Mouse (Mus musculus) thymus, adult 2 months (tissue): ENCODE measurements at regions not wholly inside any gene's neighbourhood (a gene's known extent, or its start where the extent isn't known, plus 50 kb on each side); places are given as distances from the start of the nearest gene placed in this dataset.

ENCODE experiments used
- DNase-seq: peaks from one replicate; pipeline ENCODE4 v3.0.0; 2021
- H3K27ac ChIP-seq: fragments of 200-500 bp; 2 replicates; pipeline ENCODE4 v1.5.1; 2012; ENCODE audit warnings: low read length, control low read depth; ENCODE audit not compliant: control insufficient read depth, insufficient read depth
- H3K27me3 ChIP-seq: fragments of 200-500 bp; 2 replicates; pipeline ENCODE4 v1.6.1; 2012; ENCODE audit warnings: mild to moderate bottlenecking, low read length, moderate library complexity, mixed read lengths; ENCODE audit not compliant: control insufficient read depth, insufficient read depth
- H3K36me3 ChIP-seq: fragments of 200-500 bp; 2 replicates; pipeline ENCODE4 v1.6.1; 2012; ENCODE audit warnings: mild to moderate bottlenecking, low read length, moderate library complexity; ENCODE audit not compliant: control insufficient read depth, insufficient read depth
- H3K4me1 ChIP-seq: fragments of 200-500 bp; replicated peaks from 2 replicates; pipeline ENCODE4 v1.6.1; 2012; ENCODE audit warnings: low read length; ENCODE audit not compliant: control insufficient read depth, insufficient read depth
- H3K4me3 ChIP-seq: fragments of 200-500 bp; 2 replicates; pipeline ENCODE4 v1.5.1; 2012; ENCODE audit warnings: mild to moderate bottlenecking, low read length, control low read depth, moderate library complexity; ENCODE audit not compliant: control insufficient read depth, insufficient read depth
- CTCF ChIP-seq: fragments of 200-500 bp; IDR thresholded peaks from 2 replicates; pipeline ENCODE4 v1.5.1; 2012; ENCODE audit warnings: mild to moderate bottlenecking, control low read depth, low read length, moderate library complexity, borderline replicate concordance; ENCODE audit not compliant: control insufficient read depth, poor library complexity, insufficient read depth; ENCODE audit errors: extremely low read depth
- POLR2A ChIP-seq: fragments of 200-500 bp; IDR thresholded peaks from 2 replicates; pipeline ENCODE4 v1.6.1; 2012; ENCODE audit warnings: mild to moderate bottlenecking, low read length, control low read depth, moderate library complexity; ENCODE audit not compliant: control insufficient read depth, poor library complexity, insufficient read depth; ENCODE audit errors: extremely low read depth
- WGBS: fragments of 180-500 bp; shearing (Covaris S2); methylation state at CpG from one replicate; pipeline ENCODE4 v1.1.7; 2018; 5-methylcytosine and 5-hydroxymethylcytosine counted together

DNA sequence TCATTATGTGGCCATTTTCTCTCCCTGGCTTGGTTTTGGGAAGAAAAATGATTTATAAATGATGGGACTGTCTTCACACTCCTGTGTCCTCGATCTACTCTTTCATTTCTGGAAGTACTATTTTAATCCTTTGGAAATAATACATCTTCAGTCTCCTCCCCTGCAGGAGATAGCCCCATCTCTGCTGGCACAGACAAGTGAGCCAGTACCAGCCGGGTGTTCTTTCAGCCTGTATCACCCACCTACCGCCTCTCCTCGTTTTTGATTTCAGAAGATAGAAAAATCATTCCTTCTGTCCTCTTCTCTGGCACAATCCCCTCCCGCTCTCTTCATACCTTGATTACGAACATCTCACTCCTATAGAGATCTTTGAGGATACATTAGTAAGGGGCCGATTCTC is 140.4 kb upstream of the Gm10131 start:
- H3K4me1 ChIP-seq: no peaks in the 10 kb centered on the region
- no peak overlapping the region for H3K4me3 ChIP-seq
- 95% methylated on average over 7 of the region's 7 CpGs for WGBS

GRCm38 (mm10) chr8:34239346-34239900 is 127.9 kb upstream of the Gm10131 start:
- TF ChIP-seq POLR2A (no peak), CTCF (no peak)
- Histone ChIP-seq H3K4me1 (no peaks in the 10 kb centered on the region), H3K36me3 (no peaks in the 10 kb centered on the region), H3K27me3 (no peaks in the 10 kb centered on the region), H3K4me3 (no peak overlapping the region), H3K27ac (no peak overlapping the region)
- no peak for DNase-seq
- 93% methylated on average over 6 of the region's 6 CpGs for WGBS

More for the DNA sequence above, 140.4 kb upstream of the Gm10131 start:
- TF ChIP-seq POLR2A: no peak
- TF ChIP-seq CTCF: no peak
- H3K27me3 ChIP-seq: no peaks in the 10 kb centered on the region
- no peak overlapping the region for H3K27ac ChIP-seq
- DNase-seq: no peak
- no peaks in the 10 kb centered on the region for H3K36me3 ChIP-seq

DNA sequence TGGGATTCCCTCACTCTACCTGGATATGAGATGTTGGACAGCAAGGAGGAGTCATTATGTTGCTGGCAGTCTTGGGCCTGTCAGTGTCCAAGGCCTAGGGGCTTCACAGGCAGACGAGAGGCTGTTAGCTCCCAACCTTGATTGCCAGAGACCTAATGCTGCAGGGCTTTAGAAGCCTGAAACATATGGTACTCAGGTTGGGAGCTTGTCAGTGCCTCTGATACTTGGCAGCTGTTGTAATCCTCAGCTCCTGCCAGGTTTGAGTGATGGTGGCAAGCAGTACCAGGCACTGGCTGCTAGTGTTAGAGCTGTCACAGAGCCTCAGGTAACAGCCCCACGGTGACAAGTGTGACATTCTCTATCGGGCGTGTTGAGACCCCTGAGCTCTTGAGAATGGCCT is 122.2 kb upstream of the Gm10131 start:
- Histone ChIP-seq H3K4me1 (no peaks in the 10 kb centered on the region), H3K27ac (no peak overlapping the region), H3K36me3 (no peaks in the 10 kb centered on the region), H3K27me3 (no peaks in the 10 kb centered on the region), H3K4me3 (no peak overlapping the region)
- TF ChIP-seq POLR2A (no peak), CTCF (no peak)
- no peak for DNase-seq
- 95% methylated on average over 4 of the region's 4 CpGs for WGBS

GRCm38 (mm10) chr8:34229477-34229876 is 117.9 kb upstream of the Gm10131 start:
- Histone ChIP-seq H3K36me3 (no peaks in the 10 kb centered on the region), H3K4me3 (no peak overlapping the region), H3K27me3 (no peaks in the 10 kb centered on the region), H3K4me1 (no peaks in the 10 kb centered on the region), H3K27ac (no peak overlapping the region)
- WGBS: 77% methylated on average over 3 of the region's 3 CpGs
- DNase-seq: no peak
- TF ChIP-seq CTCF: no peak
- TF ChIP-seq POLR2A: no peak

GRCm38 (mm10) chr8:34225011-34225890 is 113.7 kb upstream of the Gm10131 start:
- no peak for DNase-seq
- TF ChIP-seq POLR2A (no peak), CTCF (no peak)
- 95% methylated on average over 17 of the region's 17 CpGs for WGBS
- no peak overlapping the region for H3K4me3 ChIP-seq
- no peaks in the 10 kb centered on the region for H3K36me3 ChIP-seq
- no peaks in the 10 kb centered on the region for H3K27me3 ChIP-seq
- no peaks in the 10 kb centered on the region for H3K4me1 ChIP-seq
- no peak overlapping the region for H3K27ac ChIP-seq

GRCm38 (mm10) chr8:34222187-34222586 is 110.7 kb upstream of the Gm10131 start:
- WGBS: 93% methylated on average over 6 of the region's 6 CpGs
- no peaks in the 10 kb centered on the region for H3K36me3 ChIP-seq
- no peak overlapping the region for H3K27ac ChIP-seq
- H3K4me3 ChIP-seq: no peak overlapping the region
- TF ChIP-seq CTCF (no peak), POLR2A (no peak)
- DNase-seq: no peak
- H3K27me3 ChIP-seq: no peaks in the 10 kb centered on the region
- H3K4me1 ChIP-seq: no peaks in the 10 kb centered on the region
